Mouse (Mus musculus) brain, embryonic 14.5 days (tissue): ENCODE measurements at regions not wholly inside any gene's neighbourhood (a gene's known extent, or its start where the extent isn't known, plus 50 kb on each side); places are given as distances from the start of the nearest gene placed in this dataset.

ENCODE experiments used
- DNase-seq: peaks from one replicate; pipeline ENCODE4 v3.0.0-alpha.2; 2011; ENCODE audit warnings: low read depth
- CTCF ChIP-seq: fragments of 200-500 bp; IDR thresholded peaks from 2 replicates; pipeline ENCODE4 v1.5.1; 2012; ENCODE audit warnings: inconsistent platforms, mild to moderate bottlenecking, moderate library complexity, borderline replicate concordance; ENCODE audit not compliant: insufficient read depth, insufficient read length; ENCODE audit errors: extremely low read depth
- POLR2A ChIP-seq: fragments of 200-500 bp; IDR thresholded peaks from 2 replicates; pipeline ENCODE4 v1.6.1; 2012; ENCODE audit warnings: mild to moderate bottlenecking, inconsistent platforms, borderline replicate concordance; ENCODE audit not compliant: poor library complexity, insufficient read depth, insufficient read length, severe bottlenecking; ENCODE audit errors: extremely low read depth

- no peak for DNase-seq
- TF ChIP-seq POLR2A = no peak
- TF ChIP-seq CTCF = no peak
These were observed 169.7 kb upstream of the Serpine2 start for GRCm38 (mm10) chr1:80030635-80031034.

DNA sequence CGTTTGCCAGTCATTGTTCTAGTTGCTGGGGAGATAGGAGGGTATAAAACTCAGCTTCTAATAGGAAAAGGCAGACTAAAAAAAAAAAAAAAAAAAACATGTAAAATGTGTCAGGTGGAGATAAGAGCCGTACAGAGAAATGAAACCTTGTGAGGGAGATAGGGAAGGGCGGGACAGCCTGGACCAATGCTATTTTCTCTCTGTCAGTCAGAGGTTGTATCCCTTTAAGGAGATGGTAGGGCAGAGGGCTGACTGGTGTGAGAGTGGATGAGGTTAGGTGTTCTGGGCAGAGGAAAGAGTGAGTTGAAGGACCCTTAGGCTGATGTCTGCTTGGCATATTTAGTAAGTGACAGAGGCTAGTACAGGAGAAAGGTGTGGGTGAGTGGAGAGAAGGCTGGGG is 169.2 kb upstream of the Serpine2 start:
- no peak for DNase-seq
- no peak for TF ChIP-seq CTCF
- no peak for TF ChIP-seq POLR2A

DNA sequence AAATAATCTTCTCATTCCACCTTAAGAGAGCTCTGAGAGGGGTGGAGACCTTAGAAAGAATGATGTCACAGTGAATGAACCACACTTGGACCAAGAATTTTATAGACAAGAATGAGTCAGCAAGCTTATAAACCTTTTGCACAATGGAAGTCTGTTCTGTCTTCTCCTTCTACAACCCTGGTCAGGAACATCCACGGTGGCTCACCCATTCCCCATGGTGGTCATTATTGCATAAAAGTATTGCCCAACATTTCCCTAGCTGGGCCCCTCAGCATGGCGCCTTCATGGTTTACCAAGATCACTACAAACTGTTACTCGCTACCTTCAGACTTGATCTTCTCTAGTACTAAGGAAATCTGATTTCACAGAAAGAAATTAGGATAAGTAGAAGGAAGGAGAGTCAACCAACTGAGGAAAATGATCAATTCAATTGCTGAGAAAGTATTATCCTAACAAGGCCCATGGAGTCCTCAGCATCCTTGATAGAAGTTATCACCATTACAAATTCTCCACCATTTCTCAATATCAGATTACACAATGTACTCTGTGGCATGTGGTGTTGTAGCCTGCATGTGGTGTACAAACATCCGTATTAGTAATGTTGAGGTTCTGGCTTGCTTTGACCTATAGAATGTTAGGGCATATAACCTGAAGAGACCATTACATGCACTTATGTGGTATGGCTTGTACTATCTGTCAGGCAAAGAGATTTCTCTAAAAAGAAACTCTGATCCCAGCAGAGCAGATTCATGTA is 165.1 kb upstream of the Serpine2 start:
- DNase-seq = no peak

GRCm38 (mm10) chr1:80023518-80024095 is 162.6 kb upstream of the Serpine2 start:
- no peak for DNase-seq
- TF ChIP-seq CTCF (no peak), POLR2A (no peak)

More for the DNA sequence above, 165.1 kb upstream of the Serpine2 start:
- no peak for TF ChIP-seq POLR2A
- no peak for TF ChIP-seq CTCF

GRCm38 (mm10) chr1:80021866-80022265 is 160.9 kb upstream of the Serpine2 start:
- DNase-seq = no peak

DNA sequence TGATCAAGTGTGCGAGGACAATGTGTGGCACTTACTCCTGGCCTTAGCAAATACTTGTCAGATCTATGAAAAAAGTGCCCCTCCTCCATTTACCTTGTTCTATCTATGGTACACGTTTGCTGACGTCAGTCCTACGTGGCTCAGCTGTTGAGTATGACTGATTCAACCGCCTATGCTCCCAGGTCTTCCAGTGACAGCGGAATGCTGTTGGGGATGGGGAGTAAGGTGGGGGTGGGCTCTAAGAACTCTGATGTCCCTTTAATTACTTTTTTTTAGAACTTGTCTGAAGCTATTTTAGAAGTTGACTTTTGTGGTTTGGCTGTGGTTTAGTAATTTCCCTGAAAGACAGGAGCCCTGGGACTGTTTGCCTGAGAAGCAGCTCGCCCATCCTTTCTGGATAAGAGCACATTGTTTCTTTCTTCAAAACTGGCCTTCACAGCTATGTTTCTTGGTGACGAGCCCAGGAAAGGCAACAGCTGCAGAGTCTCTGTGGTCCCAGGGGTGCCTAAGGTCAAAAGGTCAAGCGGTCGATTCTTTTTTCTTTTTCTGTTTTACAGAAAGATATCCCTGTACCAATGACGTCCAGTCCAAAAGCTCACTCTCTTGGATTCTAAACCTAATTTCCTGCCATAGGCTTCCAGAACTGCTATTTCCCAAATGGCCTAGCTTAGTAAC is 157.5 kb upstream of the Serpine2 start:
- DNase-seq = no peak
- TF ChIP-seq POLR2A (no peak), CTCF (no peak)

More at GRCm38 (mm10) chr1:80021866-80022265, 160.9 kb upstream of the Serpine2 start:
- no peak for TF ChIP-seq CTCF
- no peak for TF ChIP-seq POLR2A

DNA sequence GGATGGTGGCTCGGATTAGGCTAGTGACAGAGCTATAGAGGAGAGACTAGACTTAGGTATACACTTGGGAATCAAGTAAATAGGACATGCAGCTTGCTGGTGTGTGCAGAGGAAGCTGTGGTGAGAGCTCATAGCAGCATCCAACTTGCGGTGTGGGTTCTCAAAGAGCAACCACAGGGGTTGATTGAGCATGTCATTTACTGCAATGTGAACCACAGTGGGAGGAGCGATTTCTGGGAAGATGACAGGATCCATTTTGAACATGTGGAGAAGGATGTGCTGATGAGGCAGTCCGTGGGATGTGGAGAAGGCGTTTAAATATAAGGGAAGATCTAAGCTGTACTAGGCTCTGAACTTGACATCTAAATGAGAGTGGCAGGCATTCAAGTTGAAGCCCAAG is 154.5 kb upstream of the Serpine2 start:
- no peak for TF ChIP-seq CTCF
- TF ChIP-seq POLR2A = no peak
- no peak for DNase-seq

GRCm38 (mm10) chr1:80014586-80014985 is 153.6 kb upstream of the Serpine2 start:
- no peak for TF ChIP-seq POLR2A
- TF ChIP-seq CTCF = no peak
- DNase-seq = no peak

- no peak for TF ChIP-seq POLR2A
- no peak for TF ChIP-seq CTCF
- DNase-seq = no peak
These were observed 149.7 kb upstream of the Serpine2 start for GRCm38 (mm10) chr1:80010724-80011123.

- TF ChIP-seq CTCF (no peak), POLR2A (no peak)
- DNase-seq = no peak
These were observed 138.1 kb upstream of the Serpine2 start for GRCm38 (mm10) chr1:79999081-79999480.

GRCm38 (mm10) chr1:79997911-79998310 is 136.9 kb upstream of the Serpine2 start:
- TF ChIP-seq CTCF (no peak), POLR2A (no peak)
- no peak for DNase-seq
